Mouse (Mus musculus): ENCODE measurements around the gene Cacnb3. TPM values are rescaled to one million over a fixed set of nuclear protein-coding genes. Genes with fewer than 3 reads are reported as not detected.
A peak's percentile ranks its signal among the peaks of the same experiment; 100 is the strongest.

Cacnb3 gene
- polyA plus RNA-seq, 1 experiment from 2014 or later = 3.8 TPM

GRCm38 (mm10) chr15:98601832-98602190 lies 28.8 kb upstream of the Cacnb3 start:
- Histone ChIP-seq H3K4me2 (peak overlapping the region; percentile 84), H3K4me3 (peak overlapping the region; percentile 53), H3K27me3 (replicated peaks) (no peaks in the 10 kb centered on the region), H3K4me1 (peaks cover 74% of the 10 kb centered on the region), H3K9me3 (replicated peaks) (no peaks in the 10 kb centered on the region), H3K9ac (peak overlapping the region; percentile 75), H3K36me3 (peaks cover 82% of the 10 kb centered on the region), H3K27ac (peak overlapping the region; percentile 99)
- peak; percentile 47; the same call in 1 of the 2 replicates for ATAC-seq
- WGBS (ENCODE audit: insufficient replicate concordance) = 31% methylated on average over 7 of the region's 7 CpGs

- Histone ChIP-seq H3K36me3 (peaks cover 77% of the 10 kb centered on the region), H3K4me1 (peaks cover 80% of the 10 kb centered on the region), H3K4me3 (peak overlapping the region; percentile 53), H3K9ac (peak overlapping the region; percentile 75), H3K4me2 (peak overlapping the region; percentile 84), H3K27me3 (replicated peaks) (no peaks in the 10 kb centered on the region), H3K27ac (peak overlapping the region; percentile 99), H3K9me3 (replicated peaks) (no peaks in the 10 kb centered on the region)
- 41% methylated on average over 13 of the region's 13 CpGs for WGBS (ENCODE audit: insufficient replicate concordance)
- peak; percentile 73 for ATAC-seq
Measured at GRCm38 (mm10) chr15:98602191-98602881, 28.3 kb upstream of the Cacnb3 start.

GRCm38 (mm10) chr15:98602921-98603458 lies 27.6 kb upstream of the Cacnb3 start:
- H3K27ac ChIP-seq = peak overlapping the region; percentile 99
- peaks cover 70% of the 10 kb centered on the region for H3K36me3 ChIP-seq
- WGBS (ENCODE audit: insufficient replicate concordance) = 43% methylated on average over 4 of the region's 4 CpGs
- peaks cover 86% of the 10 kb centered on the region for H3K4me1 ChIP-seq
- no peaks in the 10 kb centered on the region for H3K27me3 ChIP-seq (replicated peaks)
- peak overlapping the region; percentile 75 for H3K9ac ChIP-seq
- peak overlapping the region; percentile 53 for H3K4me3 ChIP-seq
- H3K9me3 ChIP-seq (replicated peaks) = no peaks in the 10 kb centered on the region
- H3K4me2 ChIP-seq = peak overlapping the region; percentile 84
- 0 out of 2 replicates have a peak, but pooled peaks have one; percentile 21 for ATAC-seq

- Histone ChIP-seq H3K4me1 (peaks cover 95% of the 10 kb centered on the region), H3K4me2 (peak overlapping the region; percentile 84), H3K9ac (peak overlapping the region; percentile 75; the same call in 1 of the 2 replicates), H3K27ac (peak overlapping the region; percentile 99), H3K4me3 (no peak overlapping the region), H3K27me3 (replicated peaks) (no peaks in the 10 kb centered on the region), H3K36me3 (peaks cover 59% of the 10 kb centered on the region), H3K9me3 (replicated peaks) (no peaks in the 10 kb centered on the region)
- 92% methylated on average over 24 of the region's 24 CpGs for WGBS (ENCODE audit: insufficient replicate concordance)
- no peak for ATAC-seq
Measured at GRCm38 (mm10) chr15:98604041-98604575, 26.5 kb upstream of the Cacnb3 start.

- no peaks in the 10 kb centered on the region for H3K9me3 ChIP-seq (replicated peaks)
- peak; percentile 81 for ATAC-seq
- peaks cover 12% of the 10 kb centered on the region for H3K27me3 ChIP-seq (replicated peaks)
- H3K36me3 ChIP-seq = peaks cover 39% of the 10 kb centered on the region
- H3K4me1 ChIP-seq = peaks cover 91% of the 10 kb centered on the region
- WGBS (ENCODE audit: insufficient replicate concordance) = 18% methylated on average over 12 of the region's 12 CpGs
- H3K4me2 ChIP-seq = peak overlapping the region; percentile 99
- peak overlapping the region; percentile 80 for H3K4me3 ChIP-seq
- H3K9ac ChIP-seq = peak overlapping the region; percentile 93
- peak overlapping the region; percentile 99 for H3K27ac ChIP-seq
Measured at GRCm38 (mm10) chr15:98606051-98606536, 24.5 kb upstream of the Cacnb3 start.

GRCm38 (mm10) chr15:98606739-98607138 lies 23.9 kb upstream of the Cacnb3 start:
- Histone ChIP-seq H3K27me3 (replicated peaks) (peaks cover 12% of the 10 kb centered on the region), H3K36me3 (peaks cover 33% of the 10 kb centered on the region), H3K4me3 (peak overlapping the region; percentile 80), H3K9me3 (replicated peaks) (no peaks in the 10 kb centered on the region), H3K4me1 (peaks cover 85% of the 10 kb centered on the region), H3K9ac (peak overlapping the region; percentile 93), H3K4me2 (peak overlapping the region; percentile 99), H3K27ac (peak overlapping the region; percentile 99)
- ATAC-seq = no peak
- 40% methylated on average over 9 of the region's 9 CpGs for WGBS (ENCODE audit: insufficient replicate concordance)

GRCm38 (mm10) chr15:98607557-98607956 lies 23.1 kb upstream of the Cacnb3 start:
- Histone ChIP-seq H3K4me3 (peak overlapping the region; percentile 80), H3K27ac (peak overlapping the region; percentile 99), H3K27me3 (replicated peaks) (peaks cover 12% of the 10 kb centered on the region), H3K4me2 (peak overlapping the region; percentile 99), H3K36me3 (peaks cover 27% of the 10 kb centered on the region), H3K9me3 (replicated peaks) (no peaks in the 10 kb centered on the region), H3K4me1 (peaks cover 77% of the 10 kb centered on the region), H3K9ac (peak overlapping the region; percentile 93)
- no peak for ATAC-seq
- 31% methylated on average over 4 of the region's 4 CpGs for WGBS (ENCODE audit: insufficient replicate concordance)

GRCm38 (mm10) chr15:98608058-98608783 lies 22.4 kb upstream of the Cacnb3 start:
- H3K9ac ChIP-seq = peak overlapping the region; percentile 93
- H3K36me3 ChIP-seq = peaks cover 20% of the 10 kb centered on the region
- no peak; the same call in 1 of the 2 replicates for ATAC-seq
- H3K27me3 ChIP-seq (replicated peaks) = peaks cover 12% of the 10 kb centered on the region
- 22% methylated on average over 10 of the region's 10 CpGs for WGBS (ENCODE audit: insufficient replicate concordance)
- no peaks in the 10 kb centered on the region for H3K9me3 ChIP-seq (replicated peaks)
- peak overlapping the region; percentile 99 for H3K27ac ChIP-seq
- H3K4me3 ChIP-seq = peak overlapping the region; percentile 80
- peaks cover 70% of the 10 kb centered on the region for H3K4me1 ChIP-seq
- peak overlapping the region; percentile 99 for H3K4me2 ChIP-seq

GRCm38 (mm10) chr15:98608784-98609250 lies 21.8 kb upstream of the Cacnb3 start:
- H3K4me1 ChIP-seq = peaks cover 64% of the 10 kb centered on the region

GRCm38 (mm10) chr15:98609331-98610130 lies 21.1 kb upstream of the Cacnb3 start, which contains the start of gene Adcy6:
Adcy6 (minus strand) TSS chr15:98610076.
- Histone ChIP-seq H3K4me3 (peak within 1 kb of the TSS; percentile 80), H3K27me3 (replicated peaks) (peaks cover 12% of the 10 kb centered on the region), H3K27ac (peak within 1 kb of the TSS; percentile 99), H3K4me2 (peak within 1 kb of the TSS; percentile 99), H3K4me1 (peaks cover 57% of the 10 kb centered on the region), H3K9me3 (replicated peaks) (no peaks in the 10 kb centered on the region), H3K36me3 (peaks cover 7% of the 10 kb centered on the region), H3K9ac (peak within 1 kb of the TSS; percentile 93)
- WGBS (ENCODE audit: insufficient replicate concordance) = 2% methylated on average over 49 of the region's 75 CpGs
- peak; percentile 22; the same call in 1 of the 2 replicates for ATAC-seq

More at GRCm38 (mm10) chr15:98608784-98609250, 21.8 kb upstream of the Cacnb3 start:
- Histone ChIP-seq H3K4me2 (peak overlapping the region; percentile 99), H3K36me3 (peaks cover 14% of the 10 kb centered on the region), H3K27me3 (replicated peaks) (peaks cover 12% of the 10 kb centered on the region), H3K9ac (peak overlapping the region; percentile 93), H3K4me3 (peak overlapping the region; percentile 80), H3K9me3 (replicated peaks) (no peaks in the 10 kb centered on the region), H3K27ac (peak overlapping the region; percentile 99)
- 0% methylated on average over 5 of the region's 26 CpGs for WGBS (ENCODE audit: insufficient replicate concordance)
- 0 out of 2 replicates have a peak, but pooled peaks have one; percentile 11 for ATAC-seq
